Mouse (Mus musculus): ENCODE measurements around the gene Tssk1.

Gene Tssk1

DNA sequence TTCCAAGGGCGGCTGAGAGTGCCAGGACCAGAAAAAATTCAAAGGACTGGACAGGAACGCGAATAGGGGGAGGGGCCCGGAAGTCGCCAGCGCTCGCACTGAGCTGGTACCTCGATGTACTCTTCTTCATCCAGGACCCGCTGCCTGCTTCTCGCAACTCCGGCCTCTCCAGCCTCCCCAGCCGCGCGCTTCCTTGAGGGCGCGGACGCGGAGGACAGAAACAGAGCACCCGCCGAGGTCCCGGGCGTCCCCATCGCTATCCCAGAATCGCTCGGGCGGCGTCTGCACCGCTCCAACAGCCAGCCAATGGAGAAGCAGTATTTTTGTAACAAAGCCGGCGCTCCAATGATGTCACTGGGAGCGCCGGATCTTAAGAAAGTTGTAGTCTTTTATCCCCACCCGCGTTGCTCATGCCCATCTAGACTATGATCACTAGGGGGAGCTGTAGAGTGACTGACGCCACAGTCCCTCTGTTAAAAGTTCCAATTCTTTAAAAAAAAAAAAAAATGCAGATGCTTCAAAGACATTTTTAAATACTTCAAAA lies 17.1 kb downstream of the Tssk1 start, which contains the start of gene Ess2:
Gene Ess2, minus strand, starts transcription at position 297 of the 544 bp plus-strand sequence.
- peak; percentile 90 to 96 for DNase-seq

DNA sequence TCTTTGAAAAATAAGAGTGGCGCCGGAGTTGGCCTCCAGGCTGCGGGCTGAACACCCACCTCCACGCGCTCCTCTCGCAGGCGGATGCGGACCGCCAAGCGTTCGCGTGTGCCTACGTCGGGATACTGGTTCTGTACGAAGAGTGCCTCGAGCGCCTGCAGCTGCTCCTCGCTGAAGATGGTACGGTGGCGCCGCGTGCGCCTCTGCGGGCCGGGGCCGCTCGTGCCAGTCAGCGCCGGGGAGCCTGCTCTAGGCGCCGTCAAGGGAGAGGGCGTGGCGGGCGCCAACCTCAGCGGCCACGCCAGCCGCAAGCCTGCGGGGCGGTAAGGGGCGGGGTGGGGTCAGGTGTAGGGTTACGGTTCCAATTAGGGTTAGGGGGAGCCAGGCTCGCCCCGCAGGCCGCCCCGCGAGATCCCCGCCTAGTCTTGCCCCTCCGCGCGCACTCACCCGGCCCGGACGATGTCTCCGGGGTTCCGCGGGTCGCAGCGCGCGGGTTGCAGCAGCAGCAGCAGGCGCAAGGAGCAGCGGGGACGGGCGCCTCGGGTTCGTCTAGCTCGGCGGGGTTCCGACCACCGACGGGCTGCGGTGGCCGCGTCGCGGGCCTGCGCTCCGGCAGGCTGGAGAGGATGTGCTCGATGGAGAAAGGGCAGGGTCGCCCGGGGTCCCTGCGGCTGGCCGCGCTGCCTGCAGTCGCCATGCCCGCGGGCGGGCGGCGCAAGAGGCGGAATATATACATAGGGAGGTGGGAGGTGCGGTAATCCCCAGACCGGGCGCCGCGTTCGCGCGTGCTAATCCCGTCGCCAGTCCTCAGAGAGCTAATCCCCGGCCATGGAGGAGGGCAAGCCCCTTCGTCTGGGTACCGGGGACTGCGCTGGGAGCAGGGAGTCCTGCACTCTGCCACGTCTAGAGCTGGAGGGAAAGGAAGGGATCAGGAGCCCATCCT lies 20.6 kb downstream of the Tssk1 start, which contains the start of gene Gsc2:
Gene Gsc2, minus strand, starts transcription at position 753 of the 943 bp plus-strand sequence.
- peak in 1 of 2 experiments; percentile 20 for DNase-seq

DNA sequence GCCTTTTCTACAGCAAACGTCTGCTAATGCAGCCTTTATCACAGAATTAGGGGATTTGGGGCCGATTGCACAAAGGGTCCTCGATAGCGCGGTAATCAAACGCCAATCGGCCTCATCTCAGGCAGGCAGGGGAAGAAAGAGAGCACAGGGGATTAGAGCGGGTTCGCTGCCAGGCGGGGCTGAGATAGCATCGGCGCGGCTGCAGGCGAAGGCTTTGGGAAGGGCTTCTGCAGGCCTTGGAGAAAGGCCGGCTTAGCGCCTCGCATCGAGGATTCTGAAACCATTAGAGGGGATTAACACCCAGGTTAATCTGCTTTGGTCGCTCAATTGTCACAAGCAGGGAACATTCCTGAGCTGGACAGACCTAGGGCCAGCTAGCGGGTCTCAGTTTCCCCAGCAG lies 26.6 kb downstream of the Tssk1 start:
- DNase-seq, result no peak

DNA sequence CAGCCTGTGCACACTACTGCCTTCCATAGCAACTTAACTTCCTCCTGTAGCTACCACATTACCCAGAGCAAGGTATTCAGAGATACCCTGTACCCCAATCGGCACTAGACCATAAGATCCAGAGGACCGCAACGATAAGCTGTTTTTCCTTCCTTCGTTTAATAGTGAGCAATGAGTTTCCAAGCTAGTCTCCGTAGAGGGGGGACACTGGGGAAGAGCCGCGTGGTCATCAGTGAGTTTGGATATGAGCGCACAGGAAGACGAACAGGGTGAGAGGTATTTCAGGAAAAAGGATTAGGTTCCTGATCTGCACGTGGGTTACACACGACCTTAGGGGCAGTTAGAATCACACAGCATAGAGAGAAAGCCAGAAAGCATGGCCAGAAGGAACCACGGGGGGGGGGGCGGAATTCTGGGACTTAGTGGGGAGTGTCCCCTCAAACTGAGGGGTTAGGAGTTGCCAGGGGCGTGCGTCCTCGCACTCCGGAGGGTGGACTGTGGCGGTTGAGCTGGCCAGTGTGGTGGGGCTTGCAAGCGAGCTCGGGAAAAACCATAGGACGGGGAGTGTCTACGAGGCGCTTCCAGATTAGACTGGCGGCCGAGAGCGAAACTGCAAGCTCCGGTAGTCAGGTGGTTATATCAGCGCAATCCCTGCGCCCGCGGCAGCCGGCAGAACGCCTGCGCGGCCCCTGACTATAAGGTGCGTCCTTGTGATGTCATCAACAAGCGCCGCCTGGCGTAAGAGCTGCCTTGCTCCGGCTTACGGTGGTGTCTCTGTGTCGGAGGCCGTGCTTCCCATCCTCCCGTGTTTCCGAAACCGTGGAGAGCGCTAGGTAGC lies 27.5 kb downstream of the Tssk1 start:
- peak; percentile 98 for DNase-seq

DNA sequence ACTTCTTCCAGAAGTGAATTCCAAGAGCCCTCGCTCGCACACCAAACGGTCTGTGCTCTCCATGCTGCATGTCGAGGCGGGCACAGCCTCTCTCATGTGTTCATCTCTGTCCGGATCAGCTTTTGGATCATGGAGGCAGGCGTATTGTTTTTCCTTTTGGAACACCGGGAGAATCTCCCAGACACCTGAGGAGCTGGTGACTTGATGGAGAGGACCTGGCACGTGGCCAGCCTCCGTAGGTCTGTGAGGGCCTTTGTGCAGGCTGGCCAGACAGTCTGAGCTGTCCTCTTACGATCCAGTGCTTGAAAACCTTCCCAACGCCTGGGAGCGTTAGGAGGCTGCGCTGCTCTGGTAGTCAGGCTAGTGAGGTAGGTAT lies 28.1 kb downstream of the Tssk1 start:
- peak in 1 of 2 experiments; percentile 68 for DNase-seq

DNA sequence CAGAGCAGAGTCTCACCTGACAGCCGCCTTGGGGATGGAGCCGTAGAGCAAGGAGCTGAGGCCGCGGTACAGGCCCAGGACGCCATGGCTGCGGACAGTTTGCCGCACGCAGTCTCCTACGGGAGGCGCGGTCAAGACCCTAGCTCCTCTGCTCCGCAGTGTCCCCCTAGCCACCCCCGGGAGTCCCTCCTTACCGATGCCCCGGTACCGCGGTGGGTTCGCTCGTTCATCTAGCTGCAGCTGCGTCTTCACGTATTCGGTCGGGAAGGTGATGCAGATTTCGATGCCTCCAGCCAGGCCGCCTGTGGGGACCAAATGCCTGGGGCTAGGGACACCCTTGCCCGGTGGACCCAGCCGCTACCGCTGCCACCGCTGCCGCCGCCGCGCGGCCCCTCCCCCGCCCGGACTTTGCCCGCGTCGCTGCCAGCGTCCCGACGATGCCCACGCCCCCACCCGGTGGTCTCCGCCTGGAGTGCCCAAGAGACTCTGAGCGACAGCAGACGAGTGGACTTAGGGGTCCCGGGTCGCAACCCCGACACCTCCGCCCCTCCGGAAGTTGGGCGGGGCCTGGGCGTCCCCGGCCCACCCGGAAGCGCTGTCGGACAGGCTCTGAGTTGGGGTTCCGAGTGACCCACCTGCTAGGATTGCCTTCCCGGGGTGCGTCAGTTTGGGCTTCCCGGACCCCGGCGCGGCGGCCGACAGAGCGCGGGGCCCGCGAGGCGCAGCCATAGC lies 33.5 kb downstream of the Tssk1 start:
- DNase-seq, result peak; percentile 58 to 77

DNA sequence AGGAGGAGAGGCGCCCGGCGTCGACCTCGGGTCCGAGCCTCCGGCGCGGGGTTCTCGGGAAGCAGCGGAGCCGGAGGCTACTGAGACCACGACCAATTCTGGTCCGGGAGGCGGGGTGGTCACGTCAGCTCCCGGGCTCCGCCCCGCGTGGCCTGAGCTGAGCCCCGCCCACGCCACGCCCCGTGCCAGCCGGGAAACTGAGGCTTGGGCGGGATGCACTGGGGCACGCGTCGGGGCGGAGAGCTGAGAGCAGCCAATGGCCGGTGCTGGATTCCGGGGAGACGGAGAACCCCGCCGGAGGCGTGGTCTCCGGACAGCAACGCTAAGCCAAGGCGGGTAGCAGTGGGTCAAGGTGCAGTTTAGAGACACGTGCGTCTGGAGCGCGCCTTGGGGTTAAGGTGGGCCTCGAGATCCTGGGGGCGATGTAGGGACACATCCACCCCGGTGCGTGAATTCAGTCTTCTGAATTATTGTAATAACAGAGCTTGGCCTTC lies 34.1 kb downstream of the Tssk1 start, which contains the start of gene Slc25a1:
Gene Slc25a1, minus strand, starts transcription at position 133 of the 494 bp plus-strand sequence.
- DNase-seq, result peak; percentile 81 to 89

DNA sequence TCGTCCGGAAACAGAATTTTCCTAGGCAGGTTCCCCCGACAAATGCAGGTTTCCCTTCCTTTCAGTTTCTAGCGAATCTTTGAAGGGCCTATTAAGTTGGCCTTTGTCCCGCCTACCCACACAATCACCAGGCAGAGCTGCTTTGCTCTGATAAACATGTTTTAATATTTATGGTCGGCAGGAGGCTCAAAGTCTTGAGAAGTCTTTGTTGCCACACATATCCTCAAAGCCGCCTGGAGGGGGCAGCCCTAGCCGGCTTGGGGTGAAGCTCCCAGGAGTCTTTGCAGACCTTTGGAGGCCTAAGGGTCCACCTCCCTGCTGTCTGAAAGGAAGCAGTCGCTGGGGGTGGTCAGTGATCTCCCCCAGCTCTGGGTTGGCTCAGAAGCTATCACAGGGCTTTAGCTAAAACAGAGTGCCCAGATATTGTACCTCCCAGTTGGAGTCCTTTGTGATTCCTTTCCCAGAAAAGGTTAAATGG lies 34.6 kb downstream of the Tssk1 start:
- DNase-seq, result peak; percentile 74 to 89

DNA sequence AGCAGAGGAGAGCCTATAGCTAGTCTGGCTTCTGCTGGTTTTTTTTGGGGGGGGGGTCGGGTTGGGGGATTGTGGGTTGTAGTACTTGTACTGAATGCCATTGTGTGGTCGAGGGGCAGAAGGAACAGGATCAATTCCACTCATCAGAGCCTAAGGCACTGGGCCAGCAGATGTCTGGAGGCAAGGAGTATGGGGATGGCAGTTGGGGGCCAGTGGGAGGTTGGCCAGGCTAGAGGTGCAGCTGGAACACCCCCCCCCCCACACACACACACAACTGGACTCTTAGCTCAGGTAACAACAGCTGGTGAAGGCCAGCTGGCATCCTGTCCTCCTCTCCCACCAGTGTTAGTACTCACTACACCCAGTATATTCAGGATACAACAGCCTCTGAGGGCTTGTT lies 35.2 kb downstream of the Tssk1 start:
- no peak for DNase-seq

DNA sequence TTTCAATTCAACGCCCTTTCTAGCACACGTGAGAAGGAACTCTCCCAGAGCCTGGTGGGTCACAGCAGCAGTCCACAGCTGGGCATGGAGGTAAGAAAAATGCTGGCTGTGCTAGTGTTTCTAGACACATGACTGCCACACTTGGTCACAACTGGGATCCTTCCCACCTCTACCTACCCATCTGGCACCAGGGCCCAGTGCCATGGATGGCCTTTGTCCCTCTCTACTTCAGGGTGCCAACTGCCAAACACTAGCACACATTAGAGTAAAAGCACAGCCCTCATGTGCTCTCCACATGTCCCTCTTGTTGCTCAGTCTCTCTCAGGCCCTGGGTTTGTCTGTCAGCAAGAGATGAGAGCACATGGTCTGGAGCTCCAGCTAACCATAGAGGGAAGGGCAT lies 35.6 kb downstream of the Tssk1 start:
- no peak for DNase-seq

DNA sequence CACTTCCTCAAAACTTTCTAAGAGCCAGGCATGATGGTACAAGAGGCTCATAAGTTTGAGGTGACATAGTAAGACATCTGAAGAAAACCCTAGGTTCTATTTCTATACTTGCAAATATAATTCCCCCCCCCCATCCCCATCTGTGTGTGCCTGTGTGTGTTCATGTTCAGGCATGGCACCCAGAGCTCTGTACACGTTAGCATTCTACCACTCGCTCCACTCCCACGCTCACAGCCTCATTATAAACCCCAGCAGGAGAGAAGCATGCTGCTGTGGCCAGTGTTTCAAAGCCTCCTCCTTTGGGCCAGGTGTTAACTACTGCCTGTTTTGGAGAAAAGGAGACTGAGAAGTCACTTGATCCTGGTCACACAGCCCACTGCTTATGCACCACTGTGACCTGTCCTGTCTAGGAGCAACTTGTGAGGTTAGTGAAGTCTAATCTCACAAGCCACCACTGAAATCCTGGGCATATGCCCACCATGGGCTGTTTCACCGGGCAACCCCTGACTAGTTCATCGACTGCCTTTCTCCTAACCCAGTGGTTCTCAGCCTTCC lies 38.0 kb downstream of the Tssk1 start:
- DNase-seq, result no peak

DNA sequence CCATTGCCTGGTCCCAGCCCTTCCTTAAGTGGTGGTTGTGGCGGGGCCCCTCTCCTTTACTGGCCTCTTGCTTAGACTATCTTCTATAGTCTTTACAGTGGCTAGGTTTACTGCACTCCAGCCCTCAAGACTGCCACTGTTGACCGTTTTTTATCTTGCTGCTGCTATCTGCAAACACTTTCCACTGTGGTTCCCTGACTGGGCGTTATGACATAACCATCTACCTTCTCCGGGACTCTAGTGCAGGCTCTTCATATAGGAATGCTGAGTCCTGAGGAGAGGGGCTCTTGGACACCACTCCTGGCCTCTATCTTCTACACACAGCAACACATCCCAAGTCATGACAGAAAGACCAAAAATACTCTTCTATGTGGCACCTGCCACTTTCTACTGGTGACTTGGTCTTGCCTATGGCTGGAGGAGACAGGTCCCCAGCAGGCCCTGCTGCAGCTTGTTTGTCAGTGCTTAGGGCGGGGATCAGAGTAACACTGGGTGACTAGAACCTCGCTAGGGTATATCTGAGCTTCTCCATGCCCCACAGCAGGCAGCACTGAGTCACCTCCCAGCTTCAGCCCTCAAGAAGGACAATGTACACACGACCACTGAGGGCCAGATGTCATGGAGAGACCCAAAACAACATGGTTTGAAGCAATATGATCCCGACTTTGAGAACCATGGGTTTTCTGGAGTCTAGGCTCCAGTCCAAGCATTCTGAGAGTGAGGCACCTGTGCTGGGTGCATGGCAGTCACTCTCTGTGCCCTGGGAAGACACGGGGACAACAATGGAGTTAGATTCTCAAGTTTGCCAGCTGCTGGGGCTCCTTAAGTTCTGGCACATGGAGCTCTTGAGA lies 39.8 kb downstream of the Tssk1 start:
- no peak for DNase-seq

DNA sequence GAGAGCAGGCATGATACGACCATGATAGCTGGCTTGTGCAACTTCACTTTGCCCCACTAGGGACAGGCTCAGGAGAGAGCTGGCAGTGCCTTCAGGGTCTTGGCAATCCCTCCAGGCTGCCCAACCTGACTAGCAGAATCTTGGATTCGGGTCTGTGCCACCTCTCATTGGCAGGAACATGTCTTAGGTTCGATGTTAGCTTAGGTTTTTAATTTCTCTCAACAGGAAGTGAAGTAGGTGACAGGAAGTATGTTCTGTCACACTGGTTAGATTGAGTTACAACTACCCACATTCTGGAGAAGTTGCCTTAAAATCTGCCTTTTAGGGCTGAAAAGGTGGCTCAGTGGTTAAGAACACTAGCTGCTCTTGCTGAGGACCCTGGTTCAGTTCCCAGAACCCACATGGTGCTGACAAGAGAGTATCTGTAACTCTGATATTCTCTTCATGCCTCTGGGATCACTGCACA lies 40.5 kb downstream of the Tssk1 start:
- DNase-seq, result no peak

DNA sequence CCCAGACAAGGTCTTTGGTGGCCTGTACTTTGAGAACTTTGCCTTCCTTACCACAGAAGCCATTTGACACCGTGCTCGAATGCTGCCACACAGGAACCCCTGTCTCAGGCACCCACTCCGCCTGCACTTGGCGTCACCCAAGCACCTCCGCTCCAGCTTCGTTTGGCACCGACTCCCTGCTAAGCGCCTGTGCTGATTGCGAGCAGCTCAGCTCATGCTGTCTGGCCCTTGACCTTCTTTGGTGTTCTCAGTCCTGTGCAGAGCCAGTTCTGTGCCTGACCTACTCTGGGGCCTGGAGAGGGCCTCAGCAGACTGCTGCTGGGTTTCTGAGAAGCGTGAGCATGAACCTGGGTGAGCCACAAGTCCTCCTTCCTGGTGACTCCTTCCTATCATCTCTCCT lies 42.8 kb downstream of the Tssk1 start:
- DNase-seq, result no peak

DNA sequence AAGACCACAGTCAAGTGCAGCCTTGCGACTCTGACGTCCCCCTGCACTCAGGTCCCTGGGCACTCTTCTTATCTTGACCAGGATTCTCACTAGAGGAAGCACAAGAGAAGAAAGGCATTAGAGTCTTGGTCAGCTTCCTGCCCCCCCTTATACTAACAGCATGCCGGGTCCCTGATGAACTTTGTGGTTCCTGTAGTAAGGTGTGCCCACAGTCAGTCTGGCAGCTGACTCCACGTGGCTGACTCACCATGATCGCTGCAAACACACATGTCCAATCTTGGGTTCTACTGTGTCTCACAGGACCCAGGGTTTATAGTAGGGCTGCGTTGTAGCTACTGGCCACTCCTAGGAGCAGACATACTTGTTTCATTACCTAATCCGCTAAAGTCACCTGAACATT lies 44.2 kb downstream of the Tssk1 start:
- no peak for DNase-seq

DNA sequence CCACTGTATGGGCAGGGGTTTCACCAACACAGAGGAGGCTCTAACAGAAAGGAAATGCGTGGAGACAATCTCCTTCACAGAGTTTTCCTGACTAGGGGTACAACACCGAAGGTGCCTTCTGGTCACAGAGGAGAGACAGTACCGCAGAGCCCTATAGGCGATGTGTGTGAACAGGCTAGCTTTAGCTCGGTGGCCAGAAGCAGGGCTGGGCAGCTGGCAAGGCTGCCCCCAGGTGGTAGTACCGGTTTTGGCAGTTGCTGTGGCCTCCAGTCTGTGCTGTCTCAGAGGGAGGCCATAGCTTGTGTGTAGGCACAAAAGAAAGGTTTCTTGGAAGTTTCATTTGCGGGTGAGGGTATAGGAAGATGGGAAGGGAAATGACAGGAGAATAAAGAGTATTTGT lies 44.8 kb downstream of the Tssk1 start:
- peak; percentile 79 to 83 for DNase-seq

DNA sequence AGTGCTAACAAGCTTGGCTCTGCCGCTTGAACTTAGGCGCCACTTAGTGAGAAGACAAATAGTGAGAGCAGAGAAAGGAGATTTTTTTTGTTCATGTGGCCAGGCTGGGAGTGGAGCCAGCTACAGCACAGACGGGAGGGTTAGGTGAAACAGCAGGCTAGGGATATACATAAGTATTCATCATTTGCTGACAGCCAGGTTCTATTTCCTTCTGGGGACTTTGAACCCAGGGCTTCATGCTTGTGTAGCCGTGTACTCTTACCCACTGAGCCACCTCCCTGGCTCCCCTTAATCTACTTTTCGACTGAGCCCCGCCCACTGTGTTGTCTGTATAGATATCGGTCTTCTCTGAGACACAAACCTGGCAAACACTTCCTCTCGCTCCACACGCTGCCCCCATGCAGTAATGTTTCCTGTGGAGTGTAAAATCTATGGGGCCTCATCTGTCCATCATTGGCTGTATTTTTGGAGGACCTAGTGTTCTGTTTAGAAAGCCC lies 45.3 kb downstream of the Tssk1 start:
- peak in 1 of 2 experiments; percentile 12 for DNase-seq

DNA sequence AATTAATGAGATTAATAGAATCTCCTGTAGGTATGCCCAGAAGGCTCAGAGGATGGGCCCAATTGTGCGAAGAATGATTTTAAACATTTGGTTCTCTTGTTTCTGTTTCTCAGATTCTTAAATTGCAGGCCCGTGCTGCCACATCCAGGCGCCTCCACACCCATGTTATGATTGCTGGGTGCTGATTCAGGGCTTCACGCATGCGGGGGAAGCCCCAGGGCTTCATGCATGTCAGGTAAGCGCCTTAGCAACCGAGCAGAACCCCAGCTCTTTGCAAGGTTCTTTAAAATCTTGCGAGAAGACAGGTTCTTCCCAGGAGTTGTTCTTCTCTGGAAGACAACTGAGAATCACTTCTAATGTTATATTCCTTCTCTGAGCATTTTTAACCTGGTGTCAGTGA lies 49.4 kb downstream of the Tssk1 start:
- DNase-seq, result no peak

DNA sequence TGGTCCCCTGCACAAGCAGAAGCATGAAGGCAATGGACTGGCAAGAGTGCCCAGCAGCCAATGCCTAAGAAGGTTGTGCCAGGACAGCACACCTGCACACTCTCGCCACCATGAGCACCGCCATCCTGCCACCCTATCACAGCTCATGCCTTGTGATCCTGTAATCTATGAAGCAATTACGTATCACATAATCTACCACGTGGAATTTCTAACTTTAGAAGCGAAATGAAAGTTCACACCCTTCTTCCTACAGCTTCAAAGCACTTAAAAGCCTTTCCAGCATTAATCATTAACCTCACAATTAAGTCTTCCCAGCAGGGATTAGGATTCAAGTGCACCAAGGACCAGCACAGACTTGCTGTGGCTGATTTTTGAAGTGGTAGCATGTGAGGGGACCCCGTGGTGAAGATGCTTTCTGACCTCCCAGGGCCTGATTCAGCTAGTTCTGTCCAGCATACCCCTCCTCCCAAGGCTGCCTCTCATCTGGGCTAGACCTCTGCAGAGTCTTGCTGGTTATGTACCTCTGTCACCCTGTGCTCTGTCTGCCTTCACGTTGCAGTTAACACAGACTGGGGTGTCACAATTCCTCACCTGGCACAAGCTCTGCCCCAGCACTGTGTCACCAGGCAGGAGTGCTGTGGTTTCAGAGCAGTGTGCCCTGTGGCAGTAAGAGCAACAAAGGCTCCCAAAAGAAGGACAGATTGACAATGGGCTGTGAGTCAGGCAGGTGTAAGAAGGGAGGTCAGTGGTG lies 51.2 kb downstream of the Tssk1 start:
- DNase-seq, result peak; percentile 38 to 73

Measured in kidney, postnatal 25 days (tissue).